Mouse (Mus musculus): ENCODE data around the gene Btbd35f14.
"Not testable (repeated sequence)": the region's sequence is repeated elsewhere in the genome, so short reads cannot be mapped to it uniquely, and the experiment has no call there.

The Btbd35f14 gene

GRCm38 (mm10) chrX:33702249-33702648, at the start of gene Btbd35f14:
TSS of gene Btbd35f14 (minus strand) at chrX:33702349.
- DNase-seq: not testable (repeated sequence)

GRCm38 (mm10) chrX:33656872-33657271, 45.3 kb downstream of the Btbd35f14 start, which contains the start of gene Btbd35f13:
TSS of gene Btbd35f13 (plus strand) at chrX:33657172.
- DNase-seq: not testable (repeated sequence)

Data from cerebellum, adult 18-20 months (tissue).